31 mouse cellular contexts compared by ENCODE assay signal in genomic region chr7:140822731-140823130, GRCm38 (mm10). TPM values are rescaled to one million over a fixed set of nuclear protein-coding genes. Genes with fewer than 3 reads are reported as not detected.
"Had no signal": no experiment of that assay in that cellular context is flagged by ENCODE, and none has a peak within 500 bp of the region (broad histone marks: within the 10 kb centered on the region; RNA-seq: fewer than 3 reads in every experiment).

No protein-coding gene starts in this region.

- H3K27ac ChIP-seq: embryonic facial prominence, embryonic 12.5 days; embryonic facial prominence, embryonic 13.5 days; embryonic facial prominence, embryonic 15.5 days; forebrain, embryonic 12.5 days; forebrain, embryonic 13.5 days; gastrocnemius, adult 2 months; heart, adult 2 months had no signal

- H3K36me3 ChIP-seq: embryonic facial prominence, embryonic 10.5 days; embryonic facial prominence, embryonic 12.5 days; embryonic facial prominence, embryonic 13.5 days; embryonic facial prominence, embryonic 15.5 days; forebrain, embryonic 10.5 days; forebrain, embryonic 12.5 days; forebrain, embryonic 15.5 days had no signal

- H3K4me1 ChIP-seq: embryonic facial prominence, embryonic 15.5 days had no signal

- H3K27me3 ChIP-seq: embryonic facial prominence, embryonic 12.5 days; embryonic facial prominence, embryonic 15.5 days; forebrain, embryonic 15.5 days had no signal

- H3K9ac ChIP-seq: embryonic facial prominence, embryonic 12.5 days; embryonic facial prominence, embryonic 13.5 days; embryonic facial prominence, embryonic 15.5 days; forebrain, embryonic 13.5 days had no signal

- H3K9me3 ChIP-seq: embryonic facial prominence, embryonic 10.5 days; embryonic facial prominence, embryonic 12.5 days; embryonic facial prominence, embryonic 13.5 days; embryonic facial prominence, embryonic 15.5 days; forebrain, embryonic 10.5 days; forebrain, embryonic 12.5 days; forebrain, embryonic 13.5 days; forebrain, embryonic 15.5 days had no signal

- H3K4me3 ChIP-seq: heart, adult 2 months had no signal

- DNase-seq: cerebellum, adult 9-11 months; gastrocnemius, adult 2 months; gastrocnemius, postnatal 10 days; gastrocnemius, postnatal 14 days; gastrocnemius, postnatal 25 days; gastrocnemius, postnatal 36 days; heart, adult 2 months had no signal

RNA-seq across cellular contexts. Expression of gene Zfp941, which starts 0.8 kb away (rescaled TPM):
- total RNA-seq: gastrocnemius, adult 18-20 months; gastrocnemius, adult 2 months; gastrocnemius, postnatal 14 days; gastrocnemius, postnatal 25 days had no signal
- polyA plus RNA-seq: erythroblast, embryonic 14.5 days had no signal

RNA-seq across cellular contexts. Expression of gene Urah, which starts 12.1 kb away (rescaled TPM):
- total RNA-seq: common myeloid progenitor, adult 5-6 weeks; forebrain, postnatal 0 days; gastrocnemius, adult 18-20 months; gastrocnemius, adult 2 months; gastrocnemius, adult 8-10 months; gastrocnemius, postnatal 10 days; gastrocnemius, postnatal 14 days; gastrocnemius, postnatal 25 days; gastrocnemius, postnatal 36 days; granulocyte monocyte progenitor cell, adult 5-6 weeks had no signal
- polyA plus RNA-seq: erythroblast, embryonic 14.5 days; forebrain, embryonic 12.5 days; forebrain, embryonic 13.5 days; forebrain, embryonic 15.5 days; forebrain, embryonic 16.5 days had no signal

RNA-seq across cellular contexts. Expression of gene Scgb1c1, which starts 22.6 kb away (rescaled TPM):
- total RNA-seq: common myeloid progenitor, adult 5-6 weeks; forebrain, postnatal 0 days; gastrocnemius, adult 18-20 months; gastrocnemius, adult 2 months; gastrocnemius, adult 8-10 months; gastrocnemius, postnatal 10 days; gastrocnemius, postnatal 14 days; gastrocnemius, postnatal 25 days; gastrocnemius, postnatal 36 days; gastrocnemius, postnatal 4 days; granulocyte monocyte progenitor cell, adult 5-6 weeks had no signal
- polyA plus RNA-seq: cerebellum, adult 2 months; cortical plate, adult 2 months; embryonic facial prominence, embryonic 10.5 days; embryonic facial prominence, embryonic 11.5 days; embryonic facial prominence, embryonic 12.5 days; embryonic facial prominence, embryonic 13.5 days; erythroblast, embryonic 14.5 days; forebrain, embryonic 10.5 days; forebrain, embryonic 11.5 days; forebrain, embryonic 12.5 days; forebrain, embryonic 13.5 days; forebrain, embryonic 14.5 days; forebrain, embryonic 15.5 days; forebrain, embryonic 16.5 days; forebrain, postnatal 0 days had no signal

RNA-seq across cellular contexts. Expression of gene Odf3, which starts 24.9 kb away (rescaled TPM):
- total RNA-seq: common myeloid progenitor, adult 5-6 weeks; forebrain, postnatal 0 days; gastrocnemius, adult 18-20 months; gastrocnemius, adult 2 months; gastrocnemius, adult 8-10 months; gastrocnemius, postnatal 10 days; gastrocnemius, postnatal 14 days; gastrocnemius, postnatal 25 days; gastrocnemius, postnatal 36 days; gastrocnemius, postnatal 4 days; granulocyte monocyte progenitor cell, adult 5-6 weeks; heart, adult 18-20 months; heart, adult 2 months had no signal
- polyA plus RNA-seq: embryonic facial prominence, embryonic 10.5 days; embryonic facial prominence, embryonic 11.5 days; embryonic facial prominence, embryonic 12.5 days; embryonic facial prominence, embryonic 14.5 days; erythroblast, embryonic 14.5 days; forebrain, embryonic 10.5 days; forebrain, embryonic 11.5 days; forebrain, embryonic 13.5 days; forebrain, embryonic 14.5 days; forebrain, embryonic 16.5 days had no signal

RNA-seq across cellular contexts. Expression of gene Gm45785, which starts 33.4 kb away (rescaled TPM):
- total RNA-seq: gastrocnemius, adult 18-20 months; gastrocnemius, adult 2 months; gastrocnemius, adult 8-10 months; gastrocnemius, postnatal 10 days; gastrocnemius, postnatal 14 days; gastrocnemius, postnatal 25 days; gastrocnemius, postnatal 36 days; gastrocnemius, postnatal 4 days; granulocyte monocyte progenitor cell, adult 5-6 weeks; heart, adult 18-20 months; heart, adult 2 months had no signal
- polyA plus RNA-seq: embryonic facial prominence, embryonic 11.5 days; embryonic facial prominence, embryonic 12.5 days; embryonic facial prominence, embryonic 13.5 days; embryonic facial prominence, embryonic 14.5 days; embryonic facial prominence, embryonic 15.5 days; erythroblast, embryonic 14.5 days; forebrain, embryonic 10.5 days; forebrain, embryonic 11.5 days; forebrain, embryonic 12.5 days; forebrain, embryonic 13.5 days; forebrain, embryonic 14.5 days; forebrain, embryonic 15.5 days; forebrain, embryonic 16.5 days; forebrain, postnatal 0 days; gonadal fat pad, adult 2 months; heart, adult 2 months had no signal
